Comparison of ENCODE assay signal across 7 mouse cellular contexts in genomic region chr4:131400756-131401155, GRCm38 (mm10).
A peak's percentile ranks its signal among the peaks of the same experiment; 100 is the strongest.
DNase-seq lines count a peak whose midpoint lies in the region; TF ChIP-seq lines count a peak whose summit lies in the region.

No protein-coding gene starts in this region.

- peak; percentile 55 to 71 for DNase-seq in left cerebral cortex, adult 18-20 months (ENCODE audit: low spot score in 2 of 2)
- DNase-seq in left cerebral cortex, adult 11 months (ENCODE audit: low spot score) = no peak
- DNase-seq in NIH3T3 (ENCODE audit: low read depth) = peak; percentile 9
- DNase-seq in brain, adult 2 months (ENCODE audit: low read depth, low spot score) = peak; percentile 47
- peak; percentile 63 for DNase-seq in gastrocnemius, postnatal 10 days
- peak; percentile 25 to 58 for DNase-seq in lung, adult 18-20 months

- no peak for TF ChIP-seq POLR2A in testis, adult 2 months (IDR thresholded peaks at IDR 0.05; ENCODE audit: control insufficient read depth, low read depth, low read length)

- no peaks in the 10 kb centered on the region for H3K36me3 ChIP-seq in testis, adult 2 months (ENCODE audit: control insufficient read depth, insufficient read depth, low read length)

- no peak overlapping the region for H3K4me3 ChIP-seq in testis, adult 2 months (ENCODE audit: control insufficient read depth, low read depth, low read length)

- peak; percentile 80 for TF ChIP-seq CTCF in testis, adult 2 months (IDR thresholded peaks at IDR 0.05; ENCODE audit: control insufficient read depth, insufficient read depth, insufficient replicate concordance, low read depth, low read length)

- H3K4me1 ChIP-seq in testis, adult 2 months (ENCODE audit: control insufficient read depth, insufficient read depth, low read length) = no peaks in the 10 kb centered on the region

- no peak overlapping the region for H3K27ac ChIP-seq in testis, adult 2 months (ENCODE audit: control insufficient read depth, insufficient read depth, low read depth, low read length)

- no peaks in the 10 kb centered on the region for H3K27me3 ChIP-seq in testis, adult 2 months (ENCODE audit: control insufficient read depth, insufficient read depth, low read length)
